Mouse (Mus musculus) cerebellum, postnatal 14 days (tissue): ENCODE results near the gene Trmt10b.

Experiments
- DNase-seq, 2 experiments: peaks; one replicate each; pipeline ENCODE4 v3.0.0; 2021; ENCODE audit warnings: mixed read lengths in 2 of 2

Trmt10b gene

DNA sequence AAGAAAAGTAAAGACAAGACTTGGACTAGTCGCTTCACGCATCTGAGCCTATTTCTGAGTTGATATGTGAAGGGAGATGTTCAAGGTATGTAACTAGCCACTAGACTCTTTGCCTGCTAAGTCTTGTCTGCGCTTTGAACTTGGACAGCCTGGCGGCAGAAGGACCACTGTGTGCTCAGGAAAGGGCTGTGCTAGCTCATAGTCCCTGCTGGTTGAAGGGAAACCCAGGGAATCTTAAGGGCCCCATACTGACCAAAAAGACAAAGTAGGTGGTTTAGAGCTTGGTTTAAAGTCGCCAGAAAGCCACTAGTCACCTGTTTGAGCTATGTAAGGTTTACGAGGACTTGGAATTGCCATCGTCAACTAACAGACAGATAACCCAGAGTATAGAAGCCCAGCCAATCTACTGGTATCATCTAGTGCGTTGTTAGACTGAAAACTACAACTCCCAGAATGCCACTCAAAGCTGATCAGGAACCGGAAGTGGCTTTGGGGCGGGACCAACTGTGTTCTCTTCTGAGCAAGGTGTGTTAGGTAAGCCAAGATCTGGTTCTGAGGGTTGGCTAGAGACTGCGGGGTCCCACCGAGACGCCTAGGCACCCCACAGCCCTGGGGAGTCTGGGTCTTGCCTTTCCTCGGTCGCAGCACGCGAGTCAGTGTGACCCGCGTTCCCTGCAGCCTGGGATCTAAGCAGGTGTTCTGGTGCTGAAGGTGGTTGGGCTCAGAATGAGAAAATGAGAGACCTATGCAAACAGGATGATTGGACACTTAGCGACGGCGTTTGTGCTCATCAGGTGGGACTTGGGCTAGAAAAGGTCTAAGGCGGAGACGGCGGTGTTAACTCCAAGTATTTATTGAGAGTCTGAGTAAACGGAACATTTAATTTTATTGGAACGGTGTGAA is at the start of gene Trmt10b:
TSS of gene Trmt10b (plus strand) at position 466 of the 903 bp plus-strand sequence.
- peak; percentile 83 to 84 for DNase-seq

GRCm38 (mm10) chr4:45251265-45251664 is 45.7 kb upstream of the Trmt10b start:
- DNase-seq, result no peak

- peak in 1 of 2 experiments; percentile 10 for DNase-seq
Measured at GRCm38 (mm10) chr4:45252861-45253262, 44.1 kb upstream of the Trmt10b start.

GRCm38 (mm10) chr4:45253839-45254601 is 42.9 kb upstream of the Trmt10b start:
- peak; percentile 10 to 16 for DNase-seq

- no peak for DNase-seq
Measured at GRCm38 (mm10) chr4:45259232-45259832, 37.6 kb upstream of the Trmt10b start.

- DNase-seq, result no peak
Measured at GRCm38 (mm10) chr4:45261551-45261950, 35.4 kb upstream of the Trmt10b start.

- no peak for DNase-seq
Measured at GRCm38 (mm10) chr4:45267883-45268282, 29.0 kb upstream of the Trmt10b start.

- DNase-seq, result peak; percentile 52 to 79
Measured at GRCm38 (mm10) chr4:45271041-45271452, 25.9 kb upstream of the Trmt10b start.

DNA sequence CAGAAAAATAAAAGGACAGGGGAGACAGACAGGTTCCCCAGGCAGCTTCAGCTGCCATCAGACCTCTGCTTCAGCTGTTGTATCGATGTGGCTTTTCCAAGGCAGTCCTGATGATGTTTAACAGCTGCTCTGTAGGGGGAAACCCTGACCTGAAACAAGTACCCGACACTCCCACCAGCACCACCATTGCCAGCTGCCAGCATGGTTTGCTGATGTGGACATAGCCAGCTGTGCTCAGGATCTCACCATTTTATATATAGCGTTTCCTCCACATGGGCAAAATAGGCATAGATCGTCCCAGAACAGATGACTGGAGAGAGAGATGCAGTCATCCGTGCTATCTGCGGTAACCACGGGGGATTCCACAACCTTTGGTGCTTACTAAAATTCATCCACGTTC is 21.2 kb upstream of the Trmt10b start:
- no peak for DNase-seq

DNA sequence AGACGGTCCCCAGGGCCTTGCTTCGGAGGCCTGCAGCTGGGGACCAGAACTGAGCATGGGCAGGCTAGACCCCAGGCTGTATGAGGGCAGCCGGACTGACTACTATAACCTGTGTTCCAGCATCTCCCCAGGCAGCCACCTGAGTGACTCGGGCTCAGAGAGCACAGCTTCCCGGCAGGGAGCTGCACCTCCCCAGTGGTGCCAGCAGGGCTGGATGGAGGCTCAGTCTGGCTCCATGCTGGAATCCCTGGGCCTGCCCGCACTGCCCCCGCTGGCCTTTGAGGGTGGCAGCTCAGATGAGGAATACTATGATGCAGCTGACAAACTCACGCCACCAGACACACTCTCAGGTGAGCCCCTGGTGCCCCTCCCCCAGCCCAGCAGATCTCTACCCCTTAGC is 17.6 kb upstream of the Trmt10b start:
- DNase-seq, result peak in 1 of 2 experiments; percentile 25

GRCm38 (mm10) chr4:45279981-45280548 is 16.9 kb upstream of the Trmt10b start:
- peak; percentile 82 to 83 for DNase-seq

DNA sequence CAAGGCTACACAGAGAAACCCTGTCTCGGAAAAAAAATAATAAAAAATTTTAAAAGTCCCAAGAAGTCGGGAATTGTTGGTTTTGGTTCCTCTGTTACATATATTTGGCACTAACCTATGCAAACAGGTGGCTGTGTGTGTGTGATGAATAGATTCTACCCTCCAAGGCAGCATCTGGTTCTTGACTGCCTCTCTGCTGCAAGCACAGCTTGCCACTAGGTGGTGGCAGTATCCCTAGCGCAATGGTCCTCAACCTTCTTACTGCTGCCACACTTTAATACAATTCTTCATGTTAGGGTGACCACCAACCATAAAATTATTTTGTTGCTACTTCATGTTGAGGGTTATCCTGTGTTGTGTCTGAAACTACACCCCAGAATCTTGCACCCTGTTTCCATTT is 10.6 kb upstream of the Trmt10b start:
- peak; percentile 7 to 19 for DNase-seq

GRCm38 (mm10) chr4:45287906-45288305 is 9.0 kb upstream of the Trmt10b start:
- DNase-seq, result no peak

DNA sequence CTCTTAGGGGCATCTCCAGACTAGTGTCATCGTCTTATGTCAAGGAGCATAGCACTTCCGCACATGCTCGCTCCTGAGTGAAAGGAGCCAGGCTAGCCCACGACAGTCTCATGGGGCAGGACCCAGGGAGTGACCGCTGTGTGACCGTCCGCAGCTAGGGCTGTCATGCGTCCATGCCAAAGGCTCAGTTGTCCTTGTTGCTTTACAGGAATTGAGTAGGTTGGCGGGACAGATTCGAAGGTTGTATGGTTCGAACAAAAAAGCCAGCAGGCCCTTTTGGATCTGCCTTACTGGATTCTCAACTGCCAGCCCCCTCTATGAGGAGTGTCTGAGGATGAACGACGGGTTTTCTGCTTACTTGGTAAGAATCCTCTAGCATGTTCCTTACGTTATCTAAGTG is 8.6 kb downstream of the Trmt10b start:
- DNase-seq, result no peak

- peak; percentile 18 to 43 for DNase-seq
Measured at GRCm38 (mm10) chr4:45308046-45308445, 11.1 kb downstream of the Trmt10b start.

- no peak for DNase-seq
Measured at GRCm38 (mm10) chr4:45308606-45309005, 11.7 kb downstream of the Trmt10b start.

DNA sequence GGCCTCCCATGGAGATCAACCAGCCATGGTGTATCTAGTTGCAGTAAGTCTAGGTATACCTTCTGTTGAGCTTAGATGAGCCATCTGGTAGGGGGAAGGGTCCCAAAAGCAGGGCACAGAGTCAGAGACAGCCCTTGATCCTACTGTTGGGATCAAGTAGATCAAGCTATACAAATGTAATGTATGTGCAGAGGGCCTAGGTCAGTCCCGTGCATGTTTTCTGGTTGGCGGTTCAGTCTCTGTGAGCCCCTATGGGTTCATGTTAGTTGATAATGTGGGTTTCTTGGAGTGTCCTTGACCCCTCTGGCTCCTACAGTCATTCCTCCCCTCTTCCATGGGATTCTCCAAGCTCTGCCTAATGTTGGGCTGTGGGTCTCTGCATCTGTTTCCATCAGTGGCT is 14.1 kb downstream of the Trmt10b start:
- DNase-seq, result no peak

DNA sequence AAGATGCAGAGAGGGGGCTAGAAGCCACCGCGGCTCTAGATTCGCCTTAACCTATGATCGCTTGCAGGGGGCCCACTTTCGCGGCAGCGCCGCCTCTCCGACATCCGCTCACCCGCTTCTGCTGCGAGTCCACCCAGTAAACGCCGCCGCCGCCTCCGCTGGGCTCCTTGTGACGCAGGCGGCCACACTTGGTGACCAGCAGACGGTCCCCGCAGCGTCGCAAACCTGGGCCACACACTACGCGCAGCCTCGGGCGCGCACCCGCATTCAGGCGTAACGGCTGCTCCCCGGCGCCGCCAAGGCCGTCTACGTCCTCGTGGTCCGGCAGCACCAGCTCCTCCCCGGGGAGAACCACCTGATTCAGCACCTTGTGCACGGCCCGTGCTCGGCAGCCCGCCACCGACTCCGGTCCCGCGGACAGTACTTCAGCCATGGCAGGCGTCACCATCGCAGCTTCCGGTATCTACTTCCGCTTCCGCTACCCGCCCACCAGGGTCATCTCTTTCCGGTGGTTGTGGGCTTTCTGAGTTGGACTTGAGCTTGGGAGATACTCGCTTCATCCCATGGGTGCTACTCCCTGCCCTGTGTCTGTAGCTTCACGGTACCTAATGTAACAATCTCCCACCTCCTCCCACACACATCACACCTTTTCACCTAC is 23.4 kb downstream of the Trmt10b start:
- DNase-seq, result peak; percentile 88 to 89

- DNase-seq, result no peak
Measured at GRCm38 (mm10) chr4:45331139-45331538, 34.2 kb downstream of the Trmt10b start.

DNA sequence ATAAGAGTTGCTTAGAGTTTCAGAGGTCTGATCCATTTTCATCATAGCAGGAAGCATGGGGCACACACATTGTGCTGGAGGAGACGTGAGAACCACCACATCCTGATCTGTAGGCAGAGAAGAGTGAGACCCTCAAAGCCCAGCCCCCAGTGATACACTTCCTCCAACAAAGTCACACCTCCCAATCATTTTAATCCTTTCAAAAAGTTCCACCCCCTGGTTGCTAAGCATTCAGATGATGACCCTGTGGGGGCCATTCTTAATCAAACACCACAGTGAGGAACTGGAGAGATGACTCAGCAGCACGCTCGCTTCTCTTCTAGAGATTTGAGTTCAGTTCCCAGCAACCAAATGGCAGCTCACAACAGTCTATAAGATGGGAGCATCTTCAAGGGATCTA is 35.5 kb downstream of the Trmt10b start:
- DNase-seq, result no peak

DNA sequence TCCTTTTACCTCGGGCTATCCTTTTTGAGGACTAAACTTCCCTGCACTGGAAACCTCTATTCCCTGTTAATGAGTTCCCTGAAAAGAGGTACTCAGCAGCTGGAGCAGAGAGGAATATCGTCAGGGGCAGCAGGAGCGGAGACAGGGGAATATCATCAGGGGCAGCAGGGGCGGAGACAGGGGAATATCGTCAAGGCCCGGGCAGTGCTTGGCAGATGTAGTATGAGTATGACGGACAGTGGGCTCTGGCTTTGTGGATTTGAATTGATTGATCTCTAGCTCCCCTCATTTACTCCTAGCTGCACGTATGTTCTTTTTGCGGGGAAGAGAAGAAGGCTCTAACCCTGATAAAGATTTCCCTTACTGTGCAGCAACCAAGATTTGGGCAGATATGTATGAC is 44.3 kb downstream of the Trmt10b start:
- DNase-seq, result peak in 1 of 2 experiments; percentile 24

DNA sequence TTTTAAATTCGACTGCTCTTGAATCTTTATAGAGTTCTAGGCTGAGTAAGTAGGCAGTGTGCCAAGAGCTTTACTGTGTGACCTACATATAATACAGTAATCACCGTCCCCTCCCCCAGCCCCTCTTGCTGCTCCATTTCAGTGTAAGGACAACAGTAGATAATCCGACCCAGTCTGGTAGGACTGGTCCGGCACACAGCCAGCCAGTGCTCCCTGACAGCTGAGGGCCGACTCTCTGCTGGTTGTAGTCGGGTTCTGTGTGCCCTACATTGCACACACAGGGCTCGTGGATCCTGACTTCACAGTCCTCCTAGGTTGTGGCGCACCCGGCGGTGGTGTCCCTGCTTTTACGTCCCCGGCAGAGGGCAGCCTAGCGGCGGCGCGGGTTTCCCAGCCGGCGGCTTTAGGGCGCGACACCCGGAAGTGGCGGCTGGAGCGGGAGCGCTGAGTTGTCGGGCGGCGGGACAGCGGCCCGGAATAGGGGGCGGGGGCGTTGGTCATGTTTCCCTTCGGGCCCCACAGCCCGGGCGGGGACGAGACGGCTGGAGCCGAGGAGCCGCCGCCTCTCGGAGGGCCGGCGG is 44.8 kb downstream of the Trmt10b start, which contains the start of gene Dcaf10:
TSS of gene Dcaf10 (plus strand) at position 433 of the 581 bp plus-strand sequence.
- DNase-seq, result peak; percentile 97
